Mouse (Mus musculus): ENCODE data around the gene Zfp770. TPM values are rescaled to one million over a fixed set of nuclear protein-coding genes. Genes with fewer than 3 reads are reported as not detected.

The Zfp770 gene
- polyA plus RNA-seq, 1 experiment from 2014 or later, result 3.8 TPM

Small RNAs within 50 kb of the gene (microRNA-seq; reads per million reads assigned to microRNA genes)
- gene Mir7002, result not detected

Other genes starting within 250 kb of the Zfp770 start
- 5.5 and 6.4 TPM in 2 replicates for gene Gjd2, start 187.8 kb downstream of the Zfp770 start, polyA plus RNA-seq (2015; fragmentation: Nextera tagmentation; extraction: Ambion mirVana)
- 1.0 and 4.1 TPM in 2 replicates for gene Actc1, start 147.9 kb downstream of the Zfp770 start, polyA plus RNA-seq (2015; fragmentation: Nextera tagmentation; extraction: Ambion mirVana)
- gene Aqr, start 14.4 kb downstream of the Zfp770 start, polyA plus RNA-seq (2015; fragmentation: Nextera tagmentation; extraction: Ambion mirVana), result 46.0 and 52.3 TPM in 2 replicates